Mouse (Mus musculus): ENCODE measurements around the gene Cycs. TPM values are rescaled to one million over a fixed set of nuclear protein-coding genes. Genes with fewer than 3 reads are reported as not detected.

The Cycs gene
- polyA plus RNA-seq, 1 experiment from 2014 or later = 66.8 TPM

DNA sequence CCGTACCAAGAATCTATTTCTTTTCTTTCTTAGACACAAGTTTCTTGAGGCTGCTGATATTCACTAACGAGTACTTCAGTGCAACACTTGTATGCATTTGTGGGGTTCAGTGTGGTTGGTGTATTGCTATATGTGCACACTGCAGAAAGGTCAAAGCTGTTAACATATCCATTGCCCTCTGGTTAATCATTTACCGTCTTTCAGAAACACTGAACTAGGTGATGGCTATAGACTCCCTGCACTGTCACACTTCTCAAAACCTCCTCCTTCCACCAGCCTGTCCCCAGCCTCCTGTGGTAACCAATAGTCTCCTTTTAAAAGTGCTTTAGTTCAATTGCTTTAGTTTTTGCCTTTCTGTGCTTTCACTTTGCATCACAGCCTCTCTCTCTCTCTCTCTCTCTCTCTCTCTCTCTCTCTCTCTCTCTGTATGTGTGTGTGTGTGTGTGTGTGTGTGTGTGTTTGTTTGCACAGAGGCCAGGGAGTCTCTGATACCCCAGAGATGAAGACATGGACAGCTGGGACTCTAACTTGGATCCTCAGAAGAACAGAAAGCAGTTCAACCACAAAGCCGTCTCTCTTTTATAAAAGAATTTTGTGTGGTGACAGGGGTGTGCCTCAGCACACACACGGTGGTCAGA, 13.3 kb downstream of the Cycs start:
- H3K36me3 ChIP-seq (ENCODE audit: control insufficient read depth, insufficient read depth) = no peaks in the 10 kb centered on the region
- 70% methylated on average over 5 of the region's 5 CpGs for WGBS
- H3K27me3 ChIP-seq (replicated peaks; ENCODE audit: control insufficient read depth, insufficient read depth, low read length) = no peaks in the 10 kb centered on the region
- no peak overlapping the region for H3K4me2 ChIP-seq (ENCODE audit: low read length)
- no peak overlapping the region for H3K9ac ChIP-seq (replicated peaks; ENCODE audit: low read depth, low read length)
- H3K4me1 ChIP-seq (replicated peaks; ENCODE audit: control insufficient read depth, insufficient read depth, low read length) = no peaks in the 10 kb centered on the region
- ATAC-seq = no peak
- H3K27ac ChIP-seq (ENCODE audit: low read length) = no peak overlapping the region
- no peaks in the 10 kb centered on the region for H3K9me3 ChIP-seq (ENCODE audit: control insufficient read depth, low read length)
- no peak overlapping the region for H3K4me3 ChIP-seq (replicated peaks; ENCODE audit: low read length)

DNA sequence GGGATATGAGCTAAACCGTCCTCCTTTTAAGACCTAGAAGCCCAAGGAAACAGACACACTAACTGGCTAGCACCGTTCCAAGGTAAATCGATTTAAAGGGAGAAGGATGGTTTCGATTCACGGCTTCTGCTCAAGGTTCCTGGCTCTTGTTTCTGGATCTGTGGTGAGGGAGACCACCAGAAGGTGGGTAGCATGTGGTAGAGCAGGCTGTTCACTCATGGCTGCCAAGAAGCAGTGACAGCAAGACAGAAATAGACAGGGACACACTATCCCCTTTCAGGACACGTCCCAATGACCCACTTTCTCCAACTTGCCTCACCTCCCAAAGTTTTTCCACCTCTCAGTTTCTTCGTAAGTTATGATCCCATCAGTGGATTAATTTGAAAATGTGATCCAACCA, 16.5 kb downstream of the Cycs start:
- no peak for ATAC-seq
- no peaks in the 10 kb centered on the region for H3K36me3 ChIP-seq (ENCODE audit: control insufficient read depth, insufficient read depth)
- H3K4me2 ChIP-seq (ENCODE audit: low read length) = no peak overlapping the region
- no peak overlapping the region for H3K4me3 ChIP-seq (replicated peaks; ENCODE audit: low read length)
- WGBS = 68% methylated on average over 7 of the region's 7 CpGs
- H3K4me1 ChIP-seq (replicated peaks; ENCODE audit: control insufficient read depth, insufficient read depth, low read length) = no peaks in the 10 kb centered on the region
- H3K9me3 ChIP-seq (ENCODE audit: control insufficient read depth, low read length) = no peaks in the 10 kb centered on the region
- no peak overlapping the region for H3K27ac ChIP-seq (ENCODE audit: low read length)
- H3K9ac ChIP-seq (replicated peaks; ENCODE audit: low read depth, low read length) = no peak overlapping the region
- H3K27me3 ChIP-seq (replicated peaks; ENCODE audit: control insufficient read depth, insufficient read depth, low read length) = no peaks in the 10 kb centered on the region

DNA sequence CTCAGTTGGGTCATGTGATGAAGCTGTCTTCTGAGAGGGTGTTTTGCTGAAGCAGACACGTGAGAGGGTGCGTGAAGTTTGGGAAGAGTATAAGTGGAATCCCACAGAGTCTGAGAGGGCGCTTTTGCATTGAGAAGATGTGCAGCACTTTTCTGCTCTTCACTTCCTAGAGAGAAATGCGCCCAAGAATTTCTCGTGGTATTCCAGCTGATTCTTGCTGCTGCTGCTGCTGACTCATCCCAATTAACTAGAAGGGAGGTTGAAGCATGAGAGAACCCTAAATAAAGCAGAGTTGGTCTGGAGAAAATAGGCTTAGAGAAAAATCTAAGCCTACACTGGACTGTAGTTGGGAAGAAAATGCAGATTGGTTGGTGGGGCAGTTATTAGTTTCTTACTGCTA, 17.3 kb downstream of the Cycs start:
- no peak for ATAC-seq
- Histone ChIP-seq H3K4me3 (replicated peaks; ENCODE audit: low read length) (no peak overlapping the region), H3K27ac (ENCODE audit: low read length) (no peak overlapping the region), H3K9ac (replicated peaks; ENCODE audit: low read depth, low read length) (no peak overlapping the region), H3K9me3 (ENCODE audit: control insufficient read depth, low read length) (no peaks in the 10 kb centered on the region), H3K4me1 (replicated peaks; ENCODE audit: control insufficient read depth, insufficient read depth, low read length) (no peaks in the 10 kb centered on the region), H3K4me2 (ENCODE audit: low read length) (no peak overlapping the region), H3K36me3 (ENCODE audit: control insufficient read depth, insufficient read depth) (no peaks in the 10 kb centered on the region), H3K27me3 (replicated peaks; ENCODE audit: control insufficient read depth, insufficient read depth, low read length) (no peaks in the 10 kb centered on the region)
- WGBS = 80% methylated on average over 5 of the region's 5 CpGs

DNA sequence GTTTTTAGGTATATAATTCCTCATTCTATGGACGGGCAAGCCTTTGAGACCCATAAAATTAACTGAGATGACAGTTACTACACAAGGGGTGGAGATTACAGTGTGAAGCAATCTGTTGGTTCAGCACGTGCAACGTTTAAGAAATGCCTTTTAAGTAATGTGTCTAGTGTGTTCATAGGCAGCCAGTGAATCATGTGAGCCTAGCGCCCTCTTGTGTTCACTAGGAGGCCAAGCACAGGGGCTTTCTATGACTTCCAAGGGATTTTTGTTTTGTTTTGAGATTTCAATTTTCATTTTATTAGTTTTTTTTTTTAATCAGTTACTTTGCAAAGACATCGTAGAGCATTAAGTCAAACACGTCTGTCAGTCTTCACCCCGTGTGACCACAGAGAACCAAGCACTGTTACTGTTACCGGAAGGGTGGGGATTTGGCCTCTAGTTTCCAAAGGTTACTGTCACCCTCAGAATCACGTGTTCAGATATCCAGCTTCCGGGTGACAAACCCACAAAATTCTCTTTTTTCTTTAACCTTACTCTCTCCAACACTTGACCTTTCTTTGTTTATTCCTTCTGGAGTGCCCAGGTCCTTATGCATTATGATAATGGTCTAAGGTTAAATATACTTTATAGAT, 20.8 kb downstream of the Cycs start:
- 27% methylated on average over 10 of the region's 10 CpGs for WGBS

DNA sequence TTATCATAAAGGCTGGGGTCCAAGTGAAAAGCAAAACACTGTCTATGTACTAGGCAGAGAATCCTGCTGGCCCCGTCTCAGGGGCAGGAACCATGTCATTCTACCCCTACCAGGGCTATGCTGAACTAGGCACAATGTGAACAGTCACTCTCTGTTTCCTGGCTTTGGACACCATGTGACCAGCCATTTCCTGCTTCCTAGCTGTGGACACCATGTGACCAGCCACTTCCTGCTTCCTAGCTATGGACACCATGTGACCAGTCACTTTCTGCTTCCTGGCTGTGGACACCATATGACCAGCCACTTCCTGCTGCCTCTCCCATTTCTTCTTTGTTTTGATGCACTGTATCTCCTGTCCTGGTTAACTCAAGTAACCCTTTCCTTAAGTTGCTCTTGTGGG, 23.8 kb downstream of the Cycs start:
- Histone ChIP-seq H3K4me1 (replicated peaks; ENCODE audit: control insufficient read depth, insufficient read depth, low read length) (no peaks in the 10 kb centered on the region), H3K36me3 (ENCODE audit: control insufficient read depth, insufficient read depth) (no peaks in the 10 kb centered on the region), H3K4me3 (replicated peaks; ENCODE audit: low read length) (no peak overlapping the region), H3K27ac (ENCODE audit: low read length) (no peak overlapping the region), H3K4me2 (ENCODE audit: low read length) (no peak overlapping the region), H3K9ac (replicated peaks; ENCODE audit: low read depth, low read length) (no peak overlapping the region), H3K9me3 (ENCODE audit: control insufficient read depth, low read length) (no peaks in the 10 kb centered on the region), H3K27me3 (replicated peaks; ENCODE audit: control insufficient read depth, insufficient read depth, low read length) (no peaks in the 10 kb centered on the region)
- ATAC-seq = no peak
- 81% methylated on average over 1 of the region's 1 CpGs for WGBS

More for the DNA sequence above, 20.8 kb downstream of the Cycs start:
- Histone ChIP-seq H3K4me1 (replicated peaks; ENCODE audit: control insufficient read depth, insufficient read depth, low read length) (no peaks in the 10 kb centered on the region), H3K9me3 (ENCODE audit: control insufficient read depth, low read length) (no peaks in the 10 kb centered on the region), H3K27me3 (replicated peaks; ENCODE audit: control insufficient read depth, insufficient read depth, low read length) (no peaks in the 10 kb centered on the region), H3K36me3 (ENCODE audit: control insufficient read depth, insufficient read depth) (no peaks in the 10 kb centered on the region), H3K4me2 (ENCODE audit: low read length) (no peak overlapping the region), H3K4me3 (replicated peaks; ENCODE audit: low read length) (no peak overlapping the region), H3K9ac (replicated peaks; ENCODE audit: low read depth, low read length) (no peak overlapping the region), H3K27ac (ENCODE audit: low read length) (no peak overlapping the region)
- peak; percentile 88 for ATAC-seq

DNA sequence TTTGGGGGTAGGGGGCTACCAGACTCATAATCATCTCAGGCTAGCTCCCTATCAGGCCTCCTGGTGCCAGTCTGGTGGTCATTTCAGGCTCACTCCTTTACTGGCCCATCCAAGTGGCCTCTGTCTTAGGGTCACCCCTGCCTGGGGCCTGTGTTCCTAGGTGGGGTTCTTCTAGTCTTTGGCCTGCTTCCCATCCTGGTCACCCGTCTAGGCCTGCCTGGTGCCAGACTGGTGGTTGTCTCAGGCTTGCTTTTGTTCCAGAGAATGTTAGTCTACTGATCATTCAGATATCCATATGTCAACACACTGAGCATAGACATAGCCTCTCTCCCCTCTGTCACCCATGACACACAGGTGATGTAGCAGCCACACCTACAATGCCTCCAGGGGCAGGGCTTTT, 26.7 kb downstream of the Cycs start:
- H3K4me3 ChIP-seq (replicated peaks; ENCODE audit: low read length) = no peak overlapping the region
- ATAC-seq = no peak
- no peaks in the 10 kb centered on the region for H3K9me3 ChIP-seq (ENCODE audit: control insufficient read depth, low read length)
- H3K27me3 ChIP-seq (replicated peaks; ENCODE audit: control insufficient read depth, insufficient read depth, low read length) = no peaks in the 10 kb centered on the region
- no peak overlapping the region for H3K27ac ChIP-seq (ENCODE audit: low read length)
- no peak overlapping the region for H3K9ac ChIP-seq (replicated peaks; ENCODE audit: low read depth, low read length)
- H3K36me3 ChIP-seq (ENCODE audit: control insufficient read depth, insufficient read depth) = no peaks in the 10 kb centered on the region
- no peak overlapping the region for H3K4me2 ChIP-seq (ENCODE audit: low read length)
- WGBS = 68% methylated on average over 1 of the region's 1 CpGs
- no peaks in the 10 kb centered on the region for H3K4me1 ChIP-seq (replicated peaks; ENCODE audit: control insufficient read depth, insufficient read depth, low read length)

DNA sequence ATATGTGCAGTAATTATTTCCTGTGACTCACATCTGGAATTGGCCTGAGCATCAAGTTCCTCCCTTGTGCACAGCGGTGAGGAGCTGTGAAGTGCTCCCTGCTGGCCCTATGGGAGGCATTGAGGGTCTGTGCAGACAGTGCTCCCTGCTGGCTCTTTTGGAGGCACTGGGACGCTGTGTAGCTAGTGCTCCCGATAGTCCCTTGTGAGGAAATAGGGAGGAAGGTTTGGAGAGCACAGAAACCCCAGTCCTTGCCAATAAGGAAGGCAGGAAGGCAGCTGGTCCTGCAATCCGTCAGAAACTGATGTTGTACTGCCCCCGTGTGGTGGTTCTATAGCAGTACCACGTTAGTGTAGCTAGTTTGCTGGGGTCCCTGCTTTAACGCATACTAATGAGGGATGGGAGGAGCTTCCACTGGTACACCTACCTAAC, 29.9 kb downstream of the Cycs start:
- Histone ChIP-seq H3K4me2 (ENCODE audit: low read length) (no peak overlapping the region), H3K4me1 (replicated peaks; ENCODE audit: control insufficient read depth, insufficient read depth, low read length) (no peaks in the 10 kb centered on the region), H3K9ac (replicated peaks; ENCODE audit: low read depth, low read length) (no peak overlapping the region), H3K36me3 (ENCODE audit: control insufficient read depth, insufficient read depth) (no peaks in the 10 kb centered on the region), H3K27me3 (replicated peaks; ENCODE audit: control insufficient read depth, insufficient read depth, low read length) (no peaks in the 10 kb centered on the region), H3K4me3 (replicated peaks; ENCODE audit: low read length) (no peak overlapping the region), H3K9me3 (ENCODE audit: control insufficient read depth, low read length) (no peaks in the 10 kb centered on the region), H3K27ac (ENCODE audit: low read length) (no peak overlapping the region)
- WGBS = 10% methylated on average over 7 of the region's 7 CpGs
- ATAC-seq = peak; percentile 91

DNA sequence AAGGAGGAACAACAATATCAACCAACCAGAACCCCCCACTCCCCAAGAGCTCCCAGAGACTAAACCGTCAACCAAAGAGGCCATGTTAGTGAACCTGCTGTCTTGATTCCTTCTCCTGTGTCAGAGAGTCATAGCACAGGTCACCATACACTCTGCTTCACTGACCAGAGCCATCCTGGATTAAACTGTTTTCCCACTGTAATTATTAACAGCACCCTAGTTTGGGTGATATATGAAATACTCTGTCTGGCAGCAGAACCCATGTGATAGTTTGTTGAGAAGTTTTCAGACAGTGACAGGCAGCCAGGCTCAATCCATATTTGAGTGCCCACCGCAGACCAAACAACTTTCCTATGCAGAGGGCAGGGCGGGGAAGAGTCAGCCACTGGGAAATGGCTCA, 31.0 kb downstream of the Cycs start:
- Histone ChIP-seq H3K36me3 (ENCODE audit: control insufficient read depth, insufficient read depth) (no peaks in the 10 kb centered on the region), H3K4me2 (ENCODE audit: low read length) (no peak overlapping the region), H3K27me3 (replicated peaks; ENCODE audit: control insufficient read depth, insufficient read depth, low read length) (no peaks in the 10 kb centered on the region), H3K4me3 (replicated peaks; ENCODE audit: low read length) (no peak overlapping the region), H3K9ac (replicated peaks; ENCODE audit: low read depth, low read length) (no peak overlapping the region), H3K9me3 (ENCODE audit: control insufficient read depth, low read length) (no peaks in the 10 kb centered on the region), H3K27ac (ENCODE audit: low read length) (no peak overlapping the region), H3K4me1 (replicated peaks; ENCODE audit: control insufficient read depth, insufficient read depth, low read length) (no peaks in the 10 kb centered on the region)
- whole genome bisulfite sequencing = 93% methylated on average over 3 of the region's 3 CpGs
- no peak for ATAC-seq

DNA sequence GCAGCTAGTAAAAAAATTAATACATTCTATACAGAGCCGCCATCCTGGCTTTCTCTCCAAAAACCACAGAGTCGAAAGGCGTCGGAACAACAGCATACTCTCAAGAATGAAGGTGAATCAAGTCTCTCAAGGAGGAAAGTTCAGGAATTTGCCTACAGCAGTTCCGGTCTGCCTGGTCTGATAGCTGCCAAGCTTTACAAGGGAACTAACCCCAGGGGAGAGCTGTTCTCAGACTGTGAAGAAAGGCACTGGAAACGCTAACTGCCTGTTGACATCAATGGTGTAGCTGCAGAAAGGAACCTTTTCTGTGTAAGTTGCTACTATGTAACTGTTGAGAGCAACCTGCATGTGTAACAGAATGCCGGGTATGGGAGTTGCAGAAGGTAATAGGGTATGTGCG, 34.4 kb downstream of the Cycs start:
- H3K4me3 ChIP-seq (replicated peaks; ENCODE audit: low read length) = no peak overlapping the region
- H3K9ac ChIP-seq (replicated peaks; ENCODE audit: low read depth, low read length) = no peak overlapping the region
- ATAC-seq = no peak
- no peaks in the 10 kb centered on the region for H3K27me3 ChIP-seq (replicated peaks; ENCODE audit: control insufficient read depth, insufficient read depth, low read length)
- H3K9me3 ChIP-seq (ENCODE audit: control insufficient read depth, low read length) = no peaks in the 10 kb centered on the region
- H3K27ac ChIP-seq (ENCODE audit: low read length) = no peak overlapping the region
- no peaks in the 10 kb centered on the region for H3K36me3 ChIP-seq (ENCODE audit: control insufficient read depth, insufficient read depth)
- no peaks in the 10 kb centered on the region for H3K4me1 ChIP-seq (replicated peaks; ENCODE audit: control insufficient read depth, insufficient read depth, low read length)
- H3K4me2 ChIP-seq (ENCODE audit: low read length) = no peak overlapping the region
- WGBS = 76% methylated on average over 8 of the region's 8 CpGs
